Mouse (Mus musculus) C2C12 (cell line): Measurements from ENCODE around the gene Greb1.

Experiments
- CEBPB ChIP-seq: IDR thresholded peaks from one replicate; pipeline ENCODE4 v1.6.1; 2011; ENCODE audit warnings: low read depth, mild to moderate bottlenecking, control low read depth, moderate library complexity
- CTCF ChIP-seq: IDR thresholded peaks from one replicate; pipeline ENCODE4 v1.5.1; 2011; ENCODE audit not compliant: control insufficient read depth, insufficient read depth, insufficient read length
- FOSL1 ChIP-seq: IDR thresholded peaks from one replicate; pipeline ENCODE4 v1.8.0; 2011; ENCODE audit warnings: mild to moderate bottlenecking, low read length; ENCODE audit not compliant: poor library complexity, insufficient read depth, severe bottlenecking
- MAX ChIP-seq: IDR thresholded peaks from one replicate; pipeline ENCODE4 v1.6.1; 2011; ENCODE audit warnings: mild to moderate bottlenecking, control low read depth
- MYOD1 ChIP-seq: IDR thresholded peaks from one replicate; pipeline ENCODE4 v1.6.1; 2011; ENCODE audit warnings: low read depth; ENCODE audit not compliant: control insufficient read depth, insufficient read length
- MYOG ChIP-seq: IDR thresholded peaks from one replicate; pipeline ENCODE4 v1.6.1; 2011; ENCODE audit not compliant: control insufficient read depth, insufficient read length; ENCODE audit errors: extremely low read depth
- USF1 ChIP-seq: IDR thresholded peaks from one replicate; pipeline ENCODE4 v1.6.1; 2011; ENCODE audit warnings: low read depth, mild to moderate bottlenecking, control low read depth, moderate library complexity

DNA sequence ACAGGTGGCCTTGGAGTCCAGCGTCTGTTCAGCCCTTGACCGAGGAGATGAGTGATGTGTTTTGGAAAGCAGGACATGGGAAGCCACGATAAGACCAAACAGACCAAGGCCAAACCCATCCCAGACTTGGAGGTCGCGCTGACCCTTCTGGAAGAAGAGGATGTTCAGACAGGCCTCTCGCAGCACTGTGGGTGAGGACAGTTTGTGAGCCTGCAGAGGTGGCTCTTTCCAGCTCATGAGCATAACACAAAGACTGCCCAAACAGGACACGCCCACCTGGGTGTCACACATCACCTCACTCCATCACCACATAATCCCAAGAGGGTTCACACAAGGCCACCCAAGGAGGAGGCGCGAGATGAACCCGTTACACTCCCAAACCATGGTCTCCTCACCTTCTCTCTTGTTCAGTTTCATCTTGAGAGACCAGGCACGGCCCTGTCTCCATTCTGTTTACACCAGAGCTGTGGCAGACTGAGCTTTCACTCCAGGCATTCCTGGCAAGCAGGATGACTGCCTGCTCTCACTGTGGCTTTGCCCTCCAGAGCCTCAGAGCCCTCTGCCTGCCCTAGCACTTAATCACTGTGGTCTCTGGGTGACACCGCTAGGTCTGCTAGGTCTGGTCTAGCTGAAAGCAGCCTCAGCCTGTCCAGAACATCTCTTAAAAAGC is 35.8 kb downstream of the Greb1 start:
- TF ChIP-seq CTCF, result no peak
- TF ChIP-seq MYOD1, result no peak
- no peak for TF ChIP-seq USF1
- TF ChIP-seq CEBPB, result no peak
- no peak for TF ChIP-seq MAX
- TF ChIP-seq MYOG, result no peak
- TF ChIP-seq FOSL1, result no peak
